Mouse (Mus musculus) kidney, postnatal 36 days (tissue): ENCODE results near the gene Cpne5.
"Not testable (repeated sequence)": the region's sequence is repeated elsewhere in the genome, so short reads cannot be mapped to it uniquely, and the experiment has no call there.

ENCODE experiments used
- DNase-seq, 2 experiments: peaks; one replicate each; pipeline ENCODE4 v3.0.0; 2021 to 2022; ENCODE audit warnings: mixed read lengths in 2 of 2

The Cpne5 gene

GRCm38 (mm10) chr17:29256507-29256906 lies 18.5 kb upstream of the Cpne5 start:
- no peak for DNase-seq

- DNase-seq: peak in 1 of 2 experiments; percentile 56
Measured at GRCm38 (mm10) chr17:29254784-29255183, 16.8 kb upstream of the Cpne5 start.

GRCm38 (mm10) chr17:29253684-29254083 lies 15.7 kb upstream of the Cpne5 start:
- no peak for DNase-seq

- DNase-seq: no peak
Measured at GRCm38 (mm10) chr17:29253236-29253635, 15.3 kb upstream of the Cpne5 start.

GRCm38 (mm10) chr17:29251608-29252390 lies 13.8 kb upstream of the Cpne5 start:
- peak; percentile 91 to 92 for DNase-seq

GRCm38 (mm10) chr17:29251006-29251405 lies 13.0 kb upstream of the Cpne5 start:
- not testable (repeated sequence) for DNase-seq

- DNase-seq: peak; percentile 75 to 85
Measured at GRCm38 (mm10) chr17:29249512-29249911, 11.5 kb upstream of the Cpne5 start.

GRCm38 (mm10) chr17:29247881-29248280 lies 9.9 kb upstream of the Cpne5 start:
- no peak for DNase-seq

GRCm38 (mm10) chr17:29246602-29247001 lies 8.6 kb upstream of the Cpne5 start:
- peak in 1 of 2 experiments; percentile 53 for DNase-seq

GRCm38 (mm10) chr17:29245725-29246124 lies 7.8 kb upstream of the Cpne5 start:
- no peak for DNase-seq

- DNase-seq: no peak
Measured at GRCm38 (mm10) chr17:29244912-29245311, 6.9 kb upstream of the Cpne5 start.

GRCm38 (mm10) chr17:29238421-29238945 lies 516 bp upstream of the Cpne5 start:
- DNase-seq: no peak

- no peak for DNase-seq
Measured at GRCm38 (mm10) chr17:29237267-29237771, 648 bp downstream of the Cpne5 start.

- no peak for DNase-seq
Measured at GRCm38 (mm10) chr17:29236111-29236510, 1.9 kb downstream of the Cpne5 start.

- no peak for DNase-seq
Measured at GRCm38 (mm10) chr17:29231109-29231508, 6.9 kb downstream of the Cpne5 start.

- DNase-seq: no peak
Measured at GRCm38 (mm10) chr17:29220631-29221030, 17.3 kb downstream of the Cpne5 start.

- no peak for DNase-seq
Measured at GRCm38 (mm10) chr17:29218017-29218416, 19.9 kb downstream of the Cpne5 start.

GRCm38 (mm10) chr17:29216078-29216477 lies 21.9 kb downstream of the Cpne5 start:
- DNase-seq: no peak

GRCm38 (mm10) chr17:29214655-29215054 lies 23.3 kb downstream of the Cpne5 start:
- no peak for DNase-seq

GRCm38 (mm10) chr17:29214193-29214456 lies 23.8 kb downstream of the Cpne5 start:
- DNase-seq: no peak

- DNase-seq: no peak
Measured at GRCm38 (mm10) chr17:29213381-29214192, 24.4 kb downstream of the Cpne5 start.

- DNase-seq: no peak
Measured at GRCm38 (mm10) chr17:29211836-29212235, 26.1 kb downstream of the Cpne5 start.

GRCm38 (mm10) chr17:29210037-29210436 lies 27.9 kb downstream of the Cpne5 start:
- no peak for DNase-seq

- DNase-seq: no peak
Measured at GRCm38 (mm10) chr17:29206052-29206451, 31.9 kb downstream of the Cpne5 start.
